Mouse (Mus musculus): Measurements from ENCODE around the gene Izumo1. TPM values are rescaled to one million over a fixed set of nuclear protein-coding genes. Genes with fewer than 3 reads are reported as not detected.
A peak's percentile ranks its signal among the peaks of the same experiment; 100 is the strongest.

Gene Izumo1
- polyA plus RNA-seq, 1 experiment: 4.6 TPM

DNA sequence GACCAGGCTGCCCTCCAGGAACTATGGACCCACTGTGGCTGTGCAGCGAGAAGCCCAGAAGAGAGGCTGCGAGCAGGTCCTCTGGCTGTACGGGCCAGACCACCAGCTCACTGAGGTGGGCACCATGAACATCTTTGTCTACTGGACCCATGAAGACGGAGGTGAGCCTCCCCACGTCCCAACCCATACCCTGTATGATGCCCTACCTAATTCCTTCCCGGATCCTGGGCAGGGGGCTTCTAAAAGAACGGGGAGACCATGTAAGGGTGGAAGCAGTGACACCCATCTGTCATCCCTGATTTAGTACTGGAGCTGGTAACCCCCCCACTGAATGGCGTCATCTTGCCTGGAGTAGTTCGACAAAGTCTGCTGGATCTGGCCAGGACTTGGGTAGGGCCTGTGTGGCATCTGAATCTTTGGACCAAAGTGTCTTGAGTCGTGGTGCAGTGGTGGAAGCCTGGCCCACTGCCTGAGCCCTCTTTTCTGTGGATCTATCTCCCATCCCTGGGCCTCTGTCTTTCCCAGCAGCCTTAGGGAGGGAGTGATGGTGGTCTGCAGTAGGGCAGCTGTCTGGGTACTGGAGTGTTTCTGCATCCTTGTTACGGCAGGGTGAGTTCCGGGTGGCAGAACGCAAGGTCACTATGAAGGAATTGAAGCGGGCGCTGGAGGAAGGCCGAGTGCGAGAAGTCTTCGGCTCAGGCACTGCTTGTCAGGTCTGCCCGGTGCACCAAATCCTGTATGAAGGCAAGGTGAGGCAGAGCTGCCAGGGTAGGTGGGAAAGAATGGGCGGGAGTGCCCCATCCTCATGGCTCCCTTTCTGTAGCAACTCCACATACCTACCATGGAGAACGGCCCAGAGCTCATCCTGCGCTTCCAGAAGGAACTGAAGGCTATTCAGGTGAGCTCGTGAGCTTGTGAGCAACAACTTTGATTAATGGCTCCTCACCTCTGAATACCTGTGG, 33.7 kb upstream of the Izumo1 start:
- TF ChIP-seq POLR2A (IDR thresholded peaks at IDR 0.05; ENCODE audit: insufficient read depth, low read length): no peak
- no peak for TF ChIP-seq CTCF (IDR thresholded peaks at IDR 0.05; ENCODE audit: low read depth, low read length)
- no peak for TF ChIP-seq EP300 (IDR thresholded peaks at IDR 0.05; ENCODE audit: insufficient read depth, low read depth, low read length)
- Histone ChIP-seq H3K36me3 (ENCODE audit: control insufficient read depth, insufficient read depth, low read length, poor library complexity, severe bottlenecking) (peaks cover 19% of the 10 kb centered on the region), H3K27me3 (ENCODE audit: control insufficient read depth, insufficient read depth, low read length, poor library complexity, severe bottlenecking) (no peaks in the 10 kb centered on the region), H3K9me3 (replicated peaks; ENCODE audit: control insufficient read depth, insufficient read depth, low read length, poor library complexity, severe bottlenecking) (no peaks in the 10 kb centered on the region), H3K4me3 (ENCODE audit: low read depth, low read length) (no peak overlapping the region), H3K27ac (ENCODE audit: insufficient read depth, low read length) (no peak overlapping the region), H3K4me1 (ENCODE audit: control insufficient read depth, insufficient read depth, low read length) (no peaks in the 10 kb centered on the region), H3K9ac (ENCODE audit: low read depth, poor library complexity, severe bottlenecking) (no peak overlapping the region)

DNA sequence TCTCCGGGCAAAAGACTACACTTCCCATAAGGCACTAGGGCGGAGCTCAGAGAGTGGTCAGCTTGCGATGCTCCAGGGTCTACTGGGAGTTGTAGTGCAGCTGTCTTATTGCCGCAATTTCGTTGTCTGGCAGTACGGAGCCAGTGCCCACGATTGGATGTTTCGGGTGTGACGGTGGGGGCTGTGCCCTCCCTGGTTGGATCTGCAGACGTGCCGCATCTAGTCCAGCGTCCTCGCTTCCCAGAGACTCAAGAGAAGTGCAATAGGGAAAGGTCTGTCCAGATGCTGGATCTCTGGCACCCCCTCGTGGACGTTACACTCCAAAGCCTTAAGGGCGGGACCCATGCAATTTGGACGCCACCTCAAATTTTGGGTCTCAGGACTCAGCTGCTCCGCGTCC, 32.4 kb upstream of the Izumo1 start:
- H3K36me3 ChIP-seq (ENCODE audit: control insufficient read depth, insufficient read depth, low read length, poor library complexity, severe bottlenecking): peaks cover 17% of the 10 kb centered on the region
- TF ChIP-seq EP300 (IDR thresholded peaks at IDR 0.05; ENCODE audit: insufficient read depth, low read depth, low read length): no peak
- peak; percentile 95 for TF ChIP-seq CTCF (IDR thresholded peaks at IDR 0.05; ENCODE audit: low read depth, low read length)
- no peak for TF ChIP-seq POLR2A (IDR thresholded peaks at IDR 0.05; ENCODE audit: insufficient read depth, low read length)
- no peak overlapping the region for H3K27ac ChIP-seq (ENCODE audit: insufficient read depth, low read length)
- no peaks in the 10 kb centered on the region for H3K4me1 ChIP-seq (ENCODE audit: control insufficient read depth, insufficient read depth, low read length)
- no peaks in the 10 kb centered on the region for H3K9me3 ChIP-seq (replicated peaks; ENCODE audit: control insufficient read depth, insufficient read depth, low read length, poor library complexity, severe bottlenecking)
- H3K27me3 ChIP-seq (ENCODE audit: control insufficient read depth, insufficient read depth, low read length, poor library complexity, severe bottlenecking): no peaks in the 10 kb centered on the region
- peak overlapping the region; percentile 18; the same call in 1 of the 2 replicates for H3K4me3 ChIP-seq (ENCODE audit: low read depth, low read length)
- no peak overlapping the region for H3K9ac ChIP-seq (ENCODE audit: low read depth, poor library complexity, severe bottlenecking)

DNA sequence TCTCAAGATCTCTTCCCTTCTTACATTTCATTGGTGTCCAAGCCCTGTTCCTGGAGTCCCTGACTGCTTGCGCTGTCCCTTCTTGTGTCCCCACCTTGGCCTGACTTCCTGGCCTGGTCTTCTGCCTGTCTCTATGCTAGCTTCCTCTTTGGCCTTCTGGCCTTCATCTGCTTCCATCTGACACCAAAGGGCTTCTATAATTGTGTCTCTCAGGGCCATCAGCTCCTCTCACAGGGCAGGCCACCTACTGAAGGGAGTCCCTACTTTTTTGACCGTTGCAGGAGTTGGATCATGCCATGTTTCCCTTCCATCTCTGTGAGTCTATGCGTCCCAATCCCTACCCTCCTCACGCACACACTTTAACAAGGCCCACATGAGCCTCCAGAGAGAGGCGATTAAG, 31.7 kb upstream of the Izumo1 start:
- H3K4me3 ChIP-seq (ENCODE audit: low read depth, low read length): no peak overlapping the region
- H3K36me3 ChIP-seq (ENCODE audit: control insufficient read depth, insufficient read depth, low read length, poor library complexity, severe bottlenecking): peaks cover 15% of the 10 kb centered on the region
- TF ChIP-seq CTCF (IDR thresholded peaks at IDR 0.05; ENCODE audit: low read depth, low read length) (no peak), EP300 (IDR thresholded peaks at IDR 0.05; ENCODE audit: insufficient read depth, low read depth, low read length) (no peak), POLR2A (IDR thresholded peaks at IDR 0.05; ENCODE audit: insufficient read depth, low read length) (no peak)
- no peaks in the 10 kb centered on the region for H3K9me3 ChIP-seq (replicated peaks; ENCODE audit: control insufficient read depth, insufficient read depth, low read length, poor library complexity, severe bottlenecking)
- H3K27ac ChIP-seq (ENCODE audit: insufficient read depth, low read length): no peak overlapping the region
- H3K9ac ChIP-seq (ENCODE audit: low read depth, poor library complexity, severe bottlenecking): no peak overlapping the region
- no peaks in the 10 kb centered on the region for H3K27me3 ChIP-seq (ENCODE audit: control insufficient read depth, insufficient read depth, low read length, poor library complexity, severe bottlenecking)
- H3K4me1 ChIP-seq (ENCODE audit: control insufficient read depth, insufficient read depth, low read length): no peaks in the 10 kb centered on the region

DNA sequence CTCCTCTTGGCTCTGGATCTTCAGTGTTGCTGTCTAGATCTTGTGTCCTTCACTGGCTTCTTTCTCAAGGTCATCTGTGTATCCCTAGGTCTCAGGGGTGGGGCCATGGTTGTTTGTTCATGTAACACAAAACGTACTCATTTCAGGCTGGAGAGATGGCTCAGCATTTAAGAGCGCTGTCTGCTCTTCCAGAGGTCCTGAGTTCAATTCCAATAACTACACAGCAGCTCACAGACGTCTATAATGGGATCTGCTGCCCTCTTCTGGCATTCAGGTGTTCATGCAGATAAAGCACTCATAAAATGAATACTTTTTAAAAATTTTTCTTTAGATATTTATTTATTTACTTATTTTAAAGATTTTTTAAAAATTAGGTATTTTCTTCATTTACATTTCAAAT, 30.7 kb upstream of the Izumo1 start:
- Histone ChIP-seq H3K4me3 (ENCODE audit: low read depth, low read length) (no peak overlapping the region), H3K9ac (ENCODE audit: low read depth, poor library complexity, severe bottlenecking) (no peak overlapping the region), H3K27me3 (ENCODE audit: control insufficient read depth, insufficient read depth, low read length, poor library complexity, severe bottlenecking) (no peaks in the 10 kb centered on the region), H3K36me3 (ENCODE audit: control insufficient read depth, insufficient read depth, low read length, poor library complexity, severe bottlenecking) (peaks cover 13% of the 10 kb centered on the region), H3K27ac (ENCODE audit: insufficient read depth, low read length) (peak overlapping the region; percentile 12; the same call in 1 of the 2 replicates), H3K9me3 (replicated peaks; ENCODE audit: control insufficient read depth, insufficient read depth, low read length, poor library complexity, severe bottlenecking) (no peaks in the 10 kb centered on the region), H3K4me1 (ENCODE audit: control insufficient read depth, insufficient read depth, low read length) (no peaks in the 10 kb centered on the region)
- TF ChIP-seq EP300 (IDR thresholded peaks at IDR 0.05; ENCODE audit: insufficient read depth, low read depth, low read length): no peak
- TF ChIP-seq CTCF (IDR thresholded peaks at IDR 0.05; ENCODE audit: low read depth, low read length): no peak
- TF ChIP-seq POLR2A (IDR thresholded peaks at IDR 0.05; ENCODE audit: insufficient read depth, low read length): no peak

DNA sequence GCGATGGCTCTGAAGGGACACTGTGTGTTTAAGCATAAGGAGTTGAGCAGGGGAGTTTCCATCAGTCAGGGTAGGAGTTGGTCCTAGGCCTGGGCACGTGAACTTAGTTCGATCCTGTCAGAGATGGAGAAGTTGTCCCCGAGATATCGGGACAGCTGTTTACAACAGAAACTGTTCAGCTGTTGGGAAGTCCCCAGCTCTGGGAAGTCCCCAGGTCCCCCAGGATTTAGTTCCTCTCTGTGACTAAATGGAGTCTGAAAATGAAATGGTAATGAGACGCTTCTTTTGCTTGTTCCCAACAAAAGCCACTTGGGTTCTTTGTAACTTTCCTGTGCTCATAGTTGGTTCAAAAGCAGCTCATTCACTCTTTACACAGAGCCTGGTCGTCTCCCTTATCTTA, 29.7 kb upstream of the Izumo1 start:
- peaks cover 6% of the 10 kb centered on the region; the same call in 1 of the 2 replicates for H3K36me3 ChIP-seq (ENCODE audit: control insufficient read depth, insufficient read depth, low read length, poor library complexity, severe bottlenecking)
- H3K27ac ChIP-seq (ENCODE audit: insufficient read depth, low read length): no peak overlapping the region
- H3K4me1 ChIP-seq (ENCODE audit: control insufficient read depth, insufficient read depth, low read length): no peaks in the 10 kb centered on the region
- H3K27me3 ChIP-seq (ENCODE audit: control insufficient read depth, insufficient read depth, low read length, poor library complexity, severe bottlenecking): no peaks in the 10 kb centered on the region
- H3K9me3 ChIP-seq (replicated peaks; ENCODE audit: control insufficient read depth, insufficient read depth, low read length, poor library complexity, severe bottlenecking): no peaks in the 10 kb centered on the region
- H3K4me3 ChIP-seq (ENCODE audit: low read depth, low read length): no peak overlapping the region
- TF ChIP-seq POLR2A (IDR thresholded peaks at IDR 0.05; ENCODE audit: insufficient read depth, low read length) (no peak), CTCF (IDR thresholded peaks at IDR 0.05; ENCODE audit: low read depth, low read length) (no peak), EP300 (IDR thresholded peaks at IDR 0.05; ENCODE audit: insufficient read depth, low read depth, low read length) (no peak)
- H3K9ac ChIP-seq (ENCODE audit: low read depth, poor library complexity, severe bottlenecking): no peak overlapping the region

Data from ES-Bruce4 (cell line).